Mouse (Mus musculus): ENCODE data around the gene Rnf121.

The Rnf121 gene

GRCm38 (mm10) chr7:101999461-102000151 lies 65.7 kb downstream of the Rnf121 start:
- no peak for DNase-seq (ENCODE audit: low read depth, low spot score)

- peak; percentile 78 for DNase-seq (ENCODE audit: low read depth, low spot score)
Measured at GRCm38 (mm10) chr7:101998194-101998927, 66.9 kb downstream of the Rnf121 start.

GRCm38 (mm10) chr7:101994241-101994640 lies 71.0 kb downstream of the Rnf121 start:
- no peak for DNase-seq (ENCODE audit: low read depth, low spot score)

- no peak for DNase-seq (ENCODE audit: low read depth, low spot score)
Measured at GRCm38 (mm10) chr7:101985081-101985480, 80.2 kb downstream of the Rnf121 start.

GRCm38 (mm10) chr7:101982735-101983134 lies 82.5 kb downstream of the Rnf121 start:
- no peak for DNase-seq (ENCODE audit: low read depth, low spot score)

GRCm38 (mm10) chr7:101974505-101974904 lies 90.8 kb downstream of the Rnf121 start:
- DNase-seq (ENCODE audit: low read depth, low spot score) = no peak

- DNase-seq (ENCODE audit: low read depth, low spot score) = no peak
Measured at GRCm38 (mm10) chr7:101973730-101974129, 91.5 kb downstream of the Rnf121 start.

- peak; percentile 44 for DNase-seq (ENCODE audit: low read depth, low spot score)
Measured at GRCm38 (mm10) chr7:101971721-101972120, 93.5 kb downstream of the Rnf121 start.

GRCm38 (mm10) chr7:101970821-101971461 lies 94.3 kb downstream of the Rnf121 start:
- peak; percentile 80 for DNase-seq (ENCODE audit: low read depth, low spot score)

- DNase-seq (ENCODE audit: low read depth, low spot score) = peak; percentile 88
Measured at GRCm38 (mm10) chr7:101970429-101970775, 94.9 kb downstream of the Rnf121 start.

GRCm38 (mm10) chr7:101969694-101970428 lies 95.4 kb downstream of the Rnf121 start:
- peak; percentile 87 for DNase-seq (ENCODE audit: low read depth, low spot score)
